Mouse (Mus musculus) heart, embryonic 13.5 days (tissue): ENCODE data around the gene Apoa1. TPM values are rescaled to one million over a fixed set of nuclear protein-coding genes. Genes with fewer than 3 reads are reported as not detected.

ENCODE experiments used
- ATAC-seq: fragments of 200-750 bp; cut with Nextera tagmentation; 2 replicates; pipeline ENCODE4 v1.8.0; 2017; ENCODE audit warnings: moderate TSS enrichment; ENCODE audit not compliant: insufficient number of reproducible peaks, low FRiP score, low TSS enrichment; ENCODE audit errors: extremely low read depth
- H3K27ac ChIP-seq: fragments of 300-500 bp; sonication (generic); replicated peaks from 2 replicates; pipeline ENCODE4 v1.5.1; 2015; ENCODE audit warnings: moderate library complexity, mild to moderate bottlenecking, inconsistent platforms
- H3K27me3 ChIP-seq: fragments of 300-500 bp; sonication (generic); replicated peaks from 2 replicates; pipeline ENCODE4 v1.6.1; 2015; ENCODE audit warnings: mild to moderate bottlenecking, inconsistent platforms
- H3K36me3 ChIP-seq: fragments of 300-500 bp; sonication (generic); 2 replicates; pipeline ENCODE4 v1.6.1; 2015; ENCODE audit warnings: mild to moderate bottlenecking, inconsistent platforms
- H3K4me1 ChIP-seq: fragments of 300-500 bp; sonication (generic); 2 replicates; pipeline ENCODE4 v1.6.1; 2015; ENCODE audit warnings: inconsistent platforms
- H3K4me2 ChIP-seq: fragments of 300-500 bp; sonication (generic); 2 replicates; pipeline ENCODE4 v1.6.1; 2015; ENCODE audit warnings: inconsistent platforms, mild to moderate bottlenecking, moderate library complexity
- H3K4me3 ChIP-seq: fragments of 300-500 bp; sonication (generic); 2 replicates; pipeline ENCODE4 v1.5.1; 2015; ENCODE audit warnings: moderate library complexity, mild to moderate bottlenecking, inconsistent platforms
- H3K9ac ChIP-seq: fragments of 300-500 bp; sonication (generic); 2 replicates; pipeline ENCODE4 v1.6.1; 2015; ENCODE audit warnings: inconsistent platforms, mild to moderate bottlenecking, moderate library complexity
- H3K9me3 ChIP-seq: fragments of 300-500 bp; sonication (generic); 2 replicates; pipeline ENCODE4 v1.6.1; 2016; ENCODE audit warnings: inconsistent platforms
- WGBS: fragments of 180-500 bp; shearing (Covaris S2); methylation state at CpG from one replicate; pipeline ENCODE4 v1.1.7; 2015; ENCODE audit warnings: mixed read lengths; 5-methylcytosine and 5-hydroxymethylcytosine counted together
- polyA plus RNA-seq: library from polyadenylated mRNA; unstranded; fragments of >200 nt; fragmentation: Nextera tagmentation; extraction: Ambion mirVana; gene quantifications from 2 replicates; pipeline ENCODE4 v1.2.1, GENCODE M21; 2015

Apoa1 gene
- polyA plus RNA-seq, 1 experiment from 2014 or later = 11.2 TPM

- H3K9ac ChIP-seq = no peak within 1 kb of the TSS
- H3K4me3 ChIP-seq = no peak within 1 kb of the TSS
- no peaks in the 10 kb centered on the region for H3K36me3 ChIP-seq
- no peak within 1 kb of the TSS for H3K4me2 ChIP-seq
- no peak for ATAC-seq
- no peaks in the 10 kb centered on the region for H3K9me3 ChIP-seq
- H3K27ac ChIP-seq = no peak within 1 kb of the TSS
- peaks cover 2% of the 10 kb centered on the region for H3K4me1 ChIP-seq
- H3K27me3 ChIP-seq = peaks cover 25% of the 10 kb centered on the region
Measured at GRCm38 (mm10) chr9:46235596-46235648, 7.0 kb downstream of the Apoa1 start, which contains the start of gene Apoc3. TSS of gene Apoc3 (minus strand) at chr9:46235636.

GRCm38 (mm10) chr9:46235649-46236048 is 7.3 kb downstream of the Apoa1 start:
- no peak for ATAC-seq
- Histone ChIP-seq H3K27me3 (peaks cover 22% of the 10 kb centered on the region), H3K4me3 (no peak overlapping the region), H3K4me2 (no peak overlapping the region), H3K27ac (no peak overlapping the region), H3K9ac (no peak overlapping the region), H3K36me3 (no peaks in the 10 kb centered on the region), H3K4me1 (no peaks in the 10 kb centered on the region; the same call in 1 of the 2 replicates), H3K9me3 (no peaks in the 10 kb centered on the region)
- 47% methylated on average over 4 of the region's 4 CpGs for WGBS

- Histone ChIP-seq H3K4me3 (no peak overlapping the region), H3K9me3 (no peaks in the 10 kb centered on the region), H3K27ac (no peak overlapping the region), H3K4me2 (no peak overlapping the region), H3K9ac (no peak overlapping the region), H3K27me3 (peaks cover 6% of the 10 kb centered on the region; the same call in 1 of the 2 replicates), H3K36me3 (no peaks in the 10 kb centered on the region), H3K4me1 (peaks cover 10% of the 10 kb centered on the region)
- no peak for ATAC-seq
- WGBS = 78% methylated on average over 7 of the region's 7 CpGs
Measured at GRCm38 (mm10) chr9:46238850-46239249, 10.5 kb downstream of the Apoa1 start.

GRCm38 (mm10) chr9:46240526-46241153 is 12.3 kb downstream of the Apoa1 start, which contains the start of gene Apoa4:
TSS of gene Apoa4 (plus strand) at chr9:46240696.
- Histone ChIP-seq H3K27ac (no peak within 1 kb of the TSS), H3K36me3 (no peaks in the 10 kb centered on the region), H3K4me3 (no peak within 1 kb of the TSS), H3K27me3 (0 out of 2 replicates have a peak, but pooled peaks cover 5% of the 10 kb centered on the region), H3K4me1 (peaks cover 13% of the 10 kb centered on the region), H3K9me3 (no peaks in the 10 kb centered on the region), H3K9ac (no peak within 1 kb of the TSS), H3K4me2 (no peak within 1 kb of the TSS)
- 53% methylated on average over 7 of the region's 7 CpGs for WGBS
- ATAC-seq = no peak

GRCm38 (mm10) chr9:46241818-46242217 is 13.4 kb downstream of the Apoa1 start:
- WGBS = 58% methylated on average over 2 of the region's 2 CpGs
- no peak overlapping the region for H3K4me2 ChIP-seq
- peaks cover 13% of the 10 kb centered on the region for H3K4me1 ChIP-seq
- no peak for ATAC-seq
- no peaks in the 10 kb centered on the region for H3K9me3 ChIP-seq
- H3K27ac ChIP-seq = no peak overlapping the region
- no peak overlapping the region for H3K9ac ChIP-seq
- H3K36me3 ChIP-seq = no peaks in the 10 kb centered on the region
- H3K4me3 ChIP-seq = no peak overlapping the region
- H3K27me3 ChIP-seq = 0 out of 2 replicates have a peak, but pooled peaks cover 3% of the 10 kb centered on the region

- H3K9me3 ChIP-seq = no peaks in the 10 kb centered on the region
- peaks cover 13% of the 10 kb centered on the region for H3K4me1 ChIP-seq
- H3K36me3 ChIP-seq = no peaks in the 10 kb centered on the region
- H3K9ac ChIP-seq = peak overlapping the region; percentile 40; the same call in 1 of the 2 replicates
- H3K4me2 ChIP-seq = peak overlapping the region; percentile 28; the same call in 1 of the 2 replicates
- no peak for ATAC-seq
- H3K27ac ChIP-seq = 0 out of 2 replicates have a peak overlapping the region, but pooled peaks have one; percentile 15
- 51% methylated on average over 4 of the region's 4 CpGs for WGBS
- H3K4me3 ChIP-seq = no peak overlapping the region
- H3K27me3 ChIP-seq = 0 out of 2 replicates have a peak, but pooled peaks cover 3% of the 10 kb centered on the region
Measured at GRCm38 (mm10) chr9:46243122-46243521, 14.7 kb downstream of the Apoa1 start.

GRCm38 (mm10) chr9:46243584-46243983 is 15.2 kb downstream of the Apoa1 start:
- Histone ChIP-seq H3K9ac (peak overlapping the region; percentile 40; the same call in 1 of the 2 replicates), H3K4me1 (peaks cover 13% of the 10 kb centered on the region), H3K4me2 (peak overlapping the region; percentile 28; the same call in 1 of the 2 replicates), H3K9me3 (no peaks in the 10 kb centered on the region), H3K27me3 (0 out of 2 replicates have a peak, but pooled peaks cover 3% of the 10 kb centered on the region), H3K4me3 (no peak overlapping the region), H3K36me3 (no peaks in the 10 kb centered on the region), H3K27ac (0 out of 2 replicates have a peak overlapping the region, but pooled peaks have one; percentile 15)
- WGBS = 25% methylated on average over 8 of the region's 8 CpGs
- no peak for ATAC-seq

GRCm38 (mm10) chr9:46246752-46247324 is 18.5 kb downstream of the Apoa1 start:
- Histone ChIP-seq H3K4me3 (no peak overlapping the region), H3K9me3 (no peaks in the 10 kb centered on the region), H3K4me1 (peaks cover 13% of the 10 kb centered on the region), H3K36me3 (no peaks in the 10 kb centered on the region), H3K9ac (0 out of 2 replicates have a peak overlapping the region, but pooled peaks have one; percentile 1), H3K4me2 (peak overlapping the region; percentile 44), H3K27ac (no peak overlapping the region), H3K27me3 (0 out of 2 replicates have a peak, but pooled peaks cover 3% of the 10 kb centered on the region)
- no peak for ATAC-seq
- 18% methylated on average over 11 of the region's 11 CpGs for WGBS

- Histone ChIP-seq H3K27ac (no peak overlapping the region), H3K36me3 (no peaks in the 10 kb centered on the region), H3K4me3 (no peak overlapping the region), H3K4me2 (no peak overlapping the region), H3K27me3 (no peaks in the 10 kb centered on the region), H3K9me3 (no peaks in the 10 kb centered on the region), H3K4me1 (no peaks in the 10 kb centered on the region), H3K9ac (no peak overlapping the region)
- ATAC-seq = no peak
- 78% methylated on average over 7 of the region's 7 CpGs for WGBS
Measured at GRCm38 (mm10) chr9:46256177-46256576, 27.8 kb downstream of the Apoa1 start.

GRCm38 (mm10) chr9:46256658-46257385 is 28.4 kb downstream of the Apoa1 start:
- Histone ChIP-seq H3K27ac (no peak overlapping the region; the same call in 1 of the 2 replicates), H3K4me1 (no peaks in the 10 kb centered on the region)
- WGBS = 78% methylated on average over 10 of the region's 10 CpGs

GRCm38 (mm10) chr9:46257546-46257945 is 29.2 kb downstream of the Apoa1 start:
- 67% methylated on average over 3 of the region's 3 CpGs for WGBS
- Histone ChIP-seq H3K4me1 (no peaks in the 10 kb centered on the region), H3K27me3 (no peaks in the 10 kb centered on the region), H3K4me2 (no peak overlapping the region), H3K9ac (no peak overlapping the region), H3K27ac (peak overlapping the region; percentile 69), H3K36me3 (no peaks in the 10 kb centered on the region), H3K4me3 (no peak overlapping the region), H3K9me3 (no peaks in the 10 kb centered on the region)
- no peak for ATAC-seq

More at GRCm38 (mm10) chr9:46256658-46257385, 28.4 kb downstream of the Apoa1 start:
- no peak overlapping the region for H3K4me2 ChIP-seq
- H3K9me3 ChIP-seq = no peaks in the 10 kb centered on the region
- ATAC-seq = no peak
- no peak overlapping the region for H3K9ac ChIP-seq
- H3K27me3 ChIP-seq = no peaks in the 10 kb centered on the region
- H3K4me3 ChIP-seq = no peak overlapping the region
- H3K36me3 ChIP-seq = no peaks in the 10 kb centered on the region
